Mouse (Mus musculus) hindbrain, embryonic 11.5 days (tissue): ENCODE data around the gene Slk. TPM values are rescaled to one million over a fixed set of nuclear protein-coding genes. Genes with fewer than 3 reads are reported as not detected.

Experiments used
- ATAC-seq: fragments of 200-750 bp; cut with Nextera tagmentation; 2 replicates; pipeline ENCODE4 v1.8.0; 2017; ENCODE audit warnings: mild to moderate bottlenecking, moderate TSS enrichment, moderate library complexity; ENCODE audit not compliant: low FRiP score
- DNase-seq: peaks from one replicate; pipeline ENCODE4 v3.0.0-alpha.2; 2015; ENCODE audit warnings: low spot score
- H3K27ac ChIP-seq: fragments of 300-500 bp; sonication (generic); 2 replicates; pipeline ENCODE4 v1.5.1; 2014; ENCODE audit warnings: mild to moderate bottlenecking, low read depth, low read length
- H3K27me3 ChIP-seq: fragments of 300-500 bp; sonication (generic); 2 replicates; pipeline ENCODE4 v1.6.1; 2014; ENCODE audit warnings: mild to moderate bottlenecking, low read length, moderate library complexity, mixed read lengths; ENCODE audit not compliant: control insufficient read depth, insufficient read depth
- H3K36me3 ChIP-seq: fragments of 300-500 bp; sonication (generic); 2 replicates; pipeline ENCODE4 v1.6.1; 2014; ENCODE audit warnings: mild to moderate bottlenecking, low read length, moderate library complexity, mixed read lengths; ENCODE audit not compliant: control insufficient read depth, insufficient read depth
- H3K4me1 ChIP-seq: fragments of 300-500 bp; sonication (generic); replicated peaks from 2 replicates; pipeline ENCODE4 v1.6.1; 2014; ENCODE audit warnings: low read length, mixed read lengths; ENCODE audit not compliant: control insufficient read depth, insufficient read depth
- H3K4me2 ChIP-seq: fragments of 300-500 bp; sonication (generic); replicated peaks from 2 replicates; pipeline ENCODE4 v1.6.1; 2014; ENCODE audit warnings: mild to moderate bottlenecking, low read depth, low read length
- H3K4me3 ChIP-seq: fragments of 300-500 bp; sonication (generic); 2 replicates; pipeline ENCODE4 v1.5.1; 2014; ENCODE audit warnings: low read depth, low read length
- H3K9ac ChIP-seq: fragments of 300-500 bp; sonication (generic); 2 replicates; pipeline ENCODE4 v1.6.1; 2014; ENCODE audit warnings: low read depth, low read length
- H3K9me3 ChIP-seq: fragments of 300-500 bp; sonication (generic); 2 replicates; pipeline ENCODE4 v1.6.1; 2016; ENCODE audit warnings: low read length; ENCODE audit not compliant: control insufficient read depth
- WGBS: fragments of 180-500 bp; shearing (Covaris S2); extraction: QIAGEN DNeasy Blood & Tissue Kit; methylation state at CpG from one replicate; pipeline ENCODE4 v1.1.7; 2014; 5-methylcytosine and 5-hydroxymethylcytosine counted together
- polyA plus RNA-seq: library from polyadenylated mRNA; unstranded; fragments of >200 nt; fragmentation: Nextera tagmentation; extraction: Ambion mirVana; gene quantifications from 2 replicates; pipeline ENCODE4 v1.2.1, GENCODE M21; 2014

The Slk gene
- polyA plus RNA-seq, 1 experiment from 2014 or later = 13.8 TPM

GRCm38 (mm10) chr19:47542441-47542840 is 37.0 kb upstream of the Slk start:
- 81% methylated on average over 7 of the region's 7 CpGs for WGBS
- no peaks in the 10 kb centered on the region for H3K27me3 ChIP-seq
- no peak overlapping the region for H3K4me2 ChIP-seq
- H3K9me3 ChIP-seq = no peaks in the 10 kb centered on the region
- no peak overlapping the region for H3K9ac ChIP-seq
- no peaks in the 10 kb centered on the region for H3K36me3 ChIP-seq
- no peak overlapping the region for H3K27ac ChIP-seq
- H3K4me1 ChIP-seq = no peaks in the 10 kb centered on the region
- no peak overlapping the region for H3K4me3 ChIP-seq
- DNase-seq = no peak
- no peak for ATAC-seq

GRCm38 (mm10) chr19:47545055-47545454 is 34.4 kb upstream of the Slk start:
- H3K4me1 ChIP-seq = no peaks in the 10 kb centered on the region
- H3K4me3 ChIP-seq = no peak overlapping the region
- H3K36me3 ChIP-seq = no peaks in the 10 kb centered on the region
- no peak for DNase-seq
- H3K9me3 ChIP-seq = no peaks in the 10 kb centered on the region
- H3K4me2 ChIP-seq = no peak overlapping the region
- ATAC-seq = no peak
- H3K27me3 ChIP-seq = no peaks in the 10 kb centered on the region
- WGBS = 69% methylated on average over 3 of the region's 3 CpGs
- no peak overlapping the region for H3K27ac ChIP-seq
- H3K9ac ChIP-seq = no peak overlapping the region

GRCm38 (mm10) chr19:47545528-47545927 is 34.0 kb upstream of the Slk start:
- DNase-seq (no peak), ATAC-seq (no peak)

GRCm38 (mm10) chr19:47548432-47549076 is 30.9 kb upstream of the Slk start:
- H3K4me3 ChIP-seq = no peak overlapping the region
- DNase-seq = no peak
- H3K4me2 ChIP-seq = no peak overlapping the region
- H3K27me3 ChIP-seq = no peaks in the 10 kb centered on the region
- no peaks in the 10 kb centered on the region for H3K9me3 ChIP-seq
- no peaks in the 10 kb centered on the region for H3K36me3 ChIP-seq
- H3K9ac ChIP-seq = no peak overlapping the region
- no peaks in the 10 kb centered on the region for H3K4me1 ChIP-seq
- no peak overlapping the region for H3K27ac ChIP-seq
- no peak for ATAC-seq
- WGBS = 91% methylated on average over 11 of the region's 11 CpGs

More at GRCm38 (mm10) chr19:47545528-47545927, 34.0 kb upstream of the Slk start:
- Histone ChIP-seq H3K9ac (no peak overlapping the region), H3K4me1 (no peaks in the 10 kb centered on the region), H3K4me2 (no peak overlapping the region), H3K4me3 (no peak overlapping the region), H3K9me3 (no peaks in the 10 kb centered on the region), H3K27ac (no peak overlapping the region), H3K36me3 (no peaks in the 10 kb centered on the region), H3K27me3 (no peaks in the 10 kb centered on the region)

GRCm38 (mm10) chr19:47549174-47549573 is 30.3 kb upstream of the Slk start:
- Histone ChIP-seq H3K9ac (no peak overlapping the region), H3K9me3 (no peaks in the 10 kb centered on the region), H3K4me2 (no peak overlapping the region), H3K27ac (no peak overlapping the region), H3K27me3 (no peaks in the 10 kb centered on the region), H3K4me3 (no peak overlapping the region), H3K4me1 (no peaks in the 10 kb centered on the region), H3K36me3 (no peaks in the 10 kb centered on the region)
- WGBS = 89% methylated on average over 9 of the region's 9 CpGs
- DNase-seq (no peak), ATAC-seq (no peak)

- H3K36me3 ChIP-seq = no peaks in the 10 kb centered on the region
- H3K9ac ChIP-seq = no peak overlapping the region
- no peak overlapping the region for H3K4me2 ChIP-seq
- H3K27me3 ChIP-seq = no peaks in the 10 kb centered on the region
- DNase-seq (no peak), ATAC-seq (no peak)
- H3K27ac ChIP-seq = no peak overlapping the region
- H3K4me3 ChIP-seq = no peak overlapping the region
- no peaks in the 10 kb centered on the region for H3K4me1 ChIP-seq
- H3K9me3 ChIP-seq = no peaks in the 10 kb centered on the region
- WGBS = 84% methylated on average over 4 of the region's 4 CpGs
These were observed 29.9 kb upstream of the Slk start for GRCm38 (mm10) chr19:47549584-47549983.

GRCm38 (mm10) chr19:47559145-47559544 is 20.3 kb upstream of the Slk start:
- no peaks in the 10 kb centered on the region for H3K9me3 ChIP-seq
- H3K9ac ChIP-seq = no peak overlapping the region

GRCm38 (mm10) chr19:47559751-47560512 is 19.5 kb upstream of the Slk start:
- H3K4me1 ChIP-seq = no peaks in the 10 kb centered on the region
- H3K27ac ChIP-seq = no peak overlapping the region
- no peak overlapping the region for H3K4me3 ChIP-seq
- H3K9ac ChIP-seq = no peak overlapping the region
- H3K9me3 ChIP-seq = no peaks in the 10 kb centered on the region
- no peak overlapping the region for H3K4me2 ChIP-seq
- no peak for DNase-seq
- no peaks in the 10 kb centered on the region for H3K27me3 ChIP-seq
- 74% methylated on average over 14 of the region's 14 CpGs for WGBS
- no peaks in the 10 kb centered on the region for H3K36me3 ChIP-seq
- no peak for ATAC-seq

More at GRCm38 (mm10) chr19:47559145-47559544, 20.3 kb upstream of the Slk start:
- Histone ChIP-seq H3K4me1 (no peaks in the 10 kb centered on the region), H3K36me3 (no peaks in the 10 kb centered on the region), H3K4me3 (no peak overlapping the region), H3K27ac (no peak overlapping the region), H3K4me2 (no peak overlapping the region), H3K27me3 (no peaks in the 10 kb centered on the region)
- WGBS = 86% methylated on average over 5 of the region's 5 CpGs
- ATAC-seq (no peak), DNase-seq (no peak)
